Mouse (Mus musculus) neural tube, embryonic 15.5 days (tissue): ENCODE data around the gene Gm48552. TPM values are rescaled to one million over a fixed set of nuclear protein-coding genes. Genes with fewer than 3 reads are reported as not detected.

Experiments
- ATAC-seq: fragments of 200-750 bp; cut with Nextera tagmentation; 2 replicates; pipeline ENCODE4 v1.8.0; 2017; ENCODE audit warnings: mild to moderate bottlenecking, moderate TSS enrichment, moderate library complexity; ENCODE audit not compliant: low FRiP score
- H3K27ac ChIP-seq: fragments of 300-500 bp; sonication (generic); replicated peaks from 2 replicates; pipeline ENCODE4 v1.5.1; 2015; ENCODE audit warnings: mild to moderate bottlenecking, inconsistent platforms
- H3K27me3 ChIP-seq: fragments of 300-500 bp; sonication (generic); replicated peaks from 2 replicates; pipeline ENCODE4 v1.6.1; 2015; ENCODE audit warnings: inconsistent platforms
- H3K36me3 ChIP-seq: fragments of 300-500 bp; sonication (generic); 2 replicates; pipeline ENCODE4 v1.6.1; 2015; ENCODE audit warnings: inconsistent platforms
- H3K4me1 ChIP-seq: fragments of 300-500 bp; sonication (generic); 2 replicates; pipeline ENCODE4 v1.6.1; 2015; ENCODE audit warnings: inconsistent platforms
- H3K4me2 ChIP-seq: fragments of 300-500 bp; sonication (generic); 2 replicates; pipeline ENCODE4 v1.6.1; 2015; ENCODE audit warnings: inconsistent platforms, mild to moderate bottlenecking, moderate library complexity
- H3K4me3 ChIP-seq: fragments of 300-500 bp; sonication (generic); replicated peaks from 2 replicates; pipeline ENCODE4 v1.5.1; 2015; ENCODE audit warnings: mild to moderate bottlenecking, inconsistent platforms
- H3K9ac ChIP-seq: fragments of 300-500 bp; sonication (generic); replicated peaks from 2 replicates; pipeline ENCODE4 v1.6.1; 2015; ENCODE audit warnings: mild to moderate bottlenecking, inconsistent platforms
- H3K9me3 ChIP-seq: fragments of 300-500 bp; sonication (generic); replicated peaks from 2 replicates; pipeline ENCODE4 v1.6.1; 2016; ENCODE audit warnings: inconsistent platforms
- WGBS: fragments of 180-500 bp; shearing (Covaris S2); methylation state at CpG from one replicate; pipeline ENCODE4 v1.1.7; 2015; ENCODE audit warnings: mixed read lengths; 5-methylcytosine and 5-hydroxymethylcytosine counted together
- polyA plus RNA-seq: library from polyadenylated mRNA; unstranded; fragments of >200 nt; fragmentation: Nextera tagmentation; extraction: Ambion mirVana; gene quantifications from 2 replicates; pipeline ENCODE4 v1.2.1, GENCODE M21; 2015

The Gm48552 gene
- polyA plus RNA-seq, 1 experiment from 2014 or later, result 3.4 TPM

DNA sequence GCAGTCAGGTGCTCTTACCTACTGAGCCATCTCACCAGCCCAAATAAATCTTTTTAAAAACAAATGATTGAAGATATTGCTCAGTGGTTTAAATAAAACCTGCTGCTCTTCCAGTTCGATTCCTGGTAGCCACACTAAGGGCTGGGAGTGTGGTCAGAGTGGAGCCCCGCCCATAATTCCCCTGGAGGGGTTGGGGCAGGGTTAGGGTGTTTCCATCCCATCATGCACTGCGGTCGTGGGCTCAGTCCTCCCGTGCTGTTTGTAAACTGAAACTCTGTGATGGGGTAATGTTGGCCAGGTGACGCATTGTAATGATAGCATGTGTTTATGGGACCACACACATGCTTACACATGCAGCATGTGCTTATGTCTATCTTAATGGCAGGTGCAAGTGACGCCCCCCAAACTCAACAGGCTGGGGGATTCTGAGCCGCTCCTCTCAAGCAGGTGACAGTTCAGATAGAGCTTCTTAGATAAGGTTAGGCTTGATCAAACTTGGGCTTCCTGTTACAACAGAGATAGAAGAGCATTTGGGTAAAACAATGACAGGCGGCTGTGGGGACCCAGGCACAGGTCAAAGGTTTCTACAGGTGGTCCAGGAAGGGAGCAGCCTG lies 37.0 kb upstream of the Gm48552 start:
- peaks cover 11% of the 10 kb centered on the region for H3K27me3 ChIP-seq
- no peaks in the 10 kb centered on the region for H3K36me3 ChIP-seq
- H3K4me3 ChIP-seq, result no peak overlapping the region
- H3K9me3 ChIP-seq, result no peaks in the 10 kb centered on the region
- ATAC-seq, result no peak
- no peak overlapping the region for H3K4me2 ChIP-seq
- H3K4me1 ChIP-seq, result peaks cover 27% of the 10 kb centered on the region
- 25% methylated on average over 9 of the region's 9 CpGs for WGBS
- no peak overlapping the region for H3K9ac ChIP-seq
- no peak overlapping the region for H3K27ac ChIP-seq

GRCm38 (mm10) chr10:81354738-81355477 lies 33.9 kb upstream of the Gm48552 start:
- Histone ChIP-seq H3K4me1 (peaks cover 34% of the 10 kb centered on the region), H3K4me3 (no peak overlapping the region), H3K4me2 (no peak overlapping the region), H3K27ac (no peak overlapping the region), H3K36me3 (peaks cover under 1% of the 10 kb centered on the region; the same call in 1 of the 2 replicates), H3K9me3 (no peaks in the 10 kb centered on the region), H3K27me3 (no peaks in the 10 kb centered on the region), H3K9ac (no peak overlapping the region)
- 77% methylated on average over 9 of the region's 9 CpGs for WGBS
- ATAC-seq, result no peak

DNA sequence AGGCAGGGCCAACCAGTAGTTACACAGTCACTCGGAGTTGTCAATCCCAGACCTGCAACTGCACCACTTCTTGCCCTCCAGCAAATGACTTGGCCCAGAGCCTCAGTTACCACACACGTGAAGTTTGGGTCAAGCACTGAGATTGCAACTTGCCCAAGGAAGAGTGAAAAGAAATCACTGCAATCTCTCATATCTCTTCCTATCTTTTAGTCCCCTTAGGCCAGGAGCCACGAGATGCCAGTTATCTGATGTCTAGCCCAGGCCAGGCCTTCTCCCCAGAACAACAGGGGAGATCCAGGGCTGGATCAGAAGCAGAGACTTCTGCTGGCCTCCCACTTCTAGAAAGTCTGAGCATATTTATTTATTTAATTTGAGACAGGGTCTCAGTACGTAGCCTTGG lies 33.3 kb upstream of the Gm48552 start:
- no peak for ATAC-seq
- Histone ChIP-seq H3K27me3 (no peaks in the 10 kb centered on the region), H3K9ac (no peak overlapping the region), H3K4me1 (peaks cover 37% of the 10 kb centered on the region), H3K4me2 (no peak overlapping the region), H3K9me3 (no peaks in the 10 kb centered on the region), H3K4me3 (no peak overlapping the region), H3K36me3 (peaks cover 5% of the 10 kb centered on the region; the same call in 1 of the 2 replicates), H3K27ac (no peak overlapping the region)
- 94% methylated on average over 4 of the region's 4 CpGs for WGBS

DNA sequence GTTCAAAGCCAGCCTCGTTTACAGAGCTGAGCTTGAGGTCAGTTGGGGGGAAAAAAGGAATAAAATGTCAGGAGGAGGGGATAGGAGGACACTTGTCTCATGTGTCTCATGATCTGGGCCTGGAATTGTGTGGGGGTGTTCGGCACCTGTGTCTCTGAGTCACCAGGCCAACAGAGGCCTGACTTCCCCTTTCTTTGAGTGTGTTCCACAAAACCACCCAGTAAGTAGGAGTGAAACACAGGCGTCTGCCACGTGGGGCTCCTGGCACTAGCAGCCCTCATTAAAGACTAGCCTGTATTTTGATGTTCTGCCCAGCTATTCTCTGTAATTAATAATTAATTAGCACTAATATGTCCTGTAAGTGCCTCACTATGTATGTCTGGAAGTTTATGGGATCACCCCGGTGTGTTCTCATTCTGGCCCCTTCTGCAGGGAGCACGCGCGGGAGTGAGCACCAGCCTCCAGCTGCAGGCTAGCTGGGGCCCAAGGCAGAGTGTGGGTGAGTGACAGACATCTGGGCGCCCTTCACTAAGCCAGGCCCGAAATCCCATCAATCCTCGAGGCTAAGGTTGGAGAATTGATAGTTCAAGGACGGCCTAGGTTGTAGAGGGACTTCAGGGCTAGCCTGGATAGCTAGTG lies 32.3 kb upstream of the Gm48552 start:
- Histone ChIP-seq H3K27ac (peak overlapping the region; percentile 9; the same call in 1 of the 2 replicates), H3K9ac (peak overlapping the region; percentile 23; the same call in 1 of the 2 replicates), H3K36me3 (peaks cover 5% of the 10 kb centered on the region; the same call in 1 of the 2 replicates), H3K9me3 (no peaks in the 10 kb centered on the region), H3K4me1 (peaks cover 42% of the 10 kb centered on the region), H3K4me2 (peak overlapping the region; percentile 85), H3K4me3 (peak overlapping the region; percentile 73; the same call in 1 of the 2 replicates), H3K27me3 (no peaks in the 10 kb centered on the region)
- WGBS, result 54% methylated on average over 12 of the region's 12 CpGs
- ATAC-seq, result no peak

DNA sequence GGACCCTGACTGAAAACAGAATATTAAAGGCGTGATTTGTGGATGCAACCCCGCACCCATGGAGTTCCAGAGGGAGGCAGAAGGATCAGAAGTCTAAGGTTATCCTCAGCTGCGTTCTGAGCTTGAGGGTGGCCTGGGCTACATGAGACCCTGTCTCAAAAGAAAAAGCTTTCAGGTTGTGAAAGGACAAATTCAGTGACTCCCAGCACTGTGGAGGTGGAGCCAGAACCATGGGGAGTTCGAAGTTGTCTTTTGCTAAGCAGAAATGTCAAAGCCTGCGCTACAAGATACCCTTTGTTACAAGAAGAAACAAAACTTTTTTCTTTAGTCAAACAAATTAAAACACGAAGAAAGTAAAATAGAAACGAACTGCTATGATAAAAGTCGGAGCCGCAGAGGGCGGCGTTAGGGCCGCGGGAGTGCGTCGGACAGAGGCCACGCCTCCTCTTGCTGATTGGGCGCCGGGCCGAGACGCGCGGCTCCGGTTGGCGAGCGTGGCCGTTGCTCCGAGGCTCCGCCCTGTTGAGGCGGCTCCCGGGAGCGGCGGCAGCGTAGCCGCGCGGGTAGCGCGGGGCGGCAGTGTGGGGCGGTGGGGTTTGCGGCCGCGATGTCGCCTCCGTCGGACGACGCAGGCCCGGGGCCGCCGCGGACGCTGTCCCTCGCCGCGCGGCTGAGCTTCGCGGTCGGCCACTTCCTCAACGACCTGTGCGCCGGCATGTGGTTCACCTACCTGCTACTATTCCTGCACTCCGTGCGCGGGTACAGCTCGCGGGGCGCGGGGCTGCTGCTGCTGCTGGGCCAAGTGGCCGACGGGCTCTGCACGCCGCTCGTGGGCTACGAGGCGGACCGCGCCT lies 31.6 kb upstream of the Gm48552 start, which contains the start of gene Mfsd12:
TSS of gene Mfsd12 (plus strand) at position 501 of the 854 bp plus-strand sequence.
- H3K36me3 ChIP-seq, result peaks cover 7% of the 10 kb centered on the region; the same call in 1 of the 2 replicates
- H3K27ac ChIP-seq, result peak within 1 kb of the TSS; percentile 63
- H3K9ac ChIP-seq, result peak within 1 kb of the TSS; percentile 76
- no peaks in the 10 kb centered on the region for H3K9me3 ChIP-seq
- peak within 1 kb of the TSS; percentile 73 for H3K4me3 ChIP-seq
- WGBS, result 2% methylated on average over 64 of the region's 79 CpGs
- ATAC-seq, result peak; percentile 93
- H3K4me2 ChIP-seq, result peak within 1 kb of the TSS; percentile 85
- peaks cover 42% of the 10 kb centered on the region for H3K4me1 ChIP-seq
- no peaks in the 10 kb centered on the region for H3K27me3 ChIP-seq

DNA sequence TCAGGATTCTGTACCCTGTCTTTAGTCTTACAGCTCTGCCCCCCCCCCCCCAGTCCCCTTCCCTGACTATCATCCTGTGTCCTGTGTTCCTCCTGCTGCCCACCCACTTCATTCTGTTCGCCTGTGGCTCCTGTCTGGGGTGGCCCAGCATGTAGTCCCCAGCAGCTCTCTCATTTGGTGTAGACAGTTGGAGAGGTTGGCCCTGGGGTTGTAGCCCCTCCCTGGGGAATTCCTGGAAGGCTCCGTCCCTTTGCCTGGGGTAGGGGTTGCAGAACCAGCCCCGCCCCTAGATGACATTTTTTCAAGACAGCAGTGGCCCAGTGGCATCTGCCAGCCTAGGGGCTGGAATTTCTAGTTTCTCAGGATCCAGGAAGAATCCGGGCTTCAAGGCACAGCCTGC lies 30.6 kb upstream of the Gm48552 start:
- H3K27ac ChIP-seq, result no peak overlapping the region
- no peaks in the 10 kb centered on the region for H3K9me3 ChIP-seq
- H3K4me1 ChIP-seq, result peaks cover 42% of the 10 kb centered on the region
- 36% methylated on average over 4 of the region's 4 CpGs for WGBS
- H3K36me3 ChIP-seq, result peaks cover 15% of the 10 kb centered on the region; the same call in 1 of the 2 replicates
- H3K4me2 ChIP-seq, result peak overlapping the region; percentile 85
- H3K27me3 ChIP-seq, result peaks cover 8% of the 10 kb centered on the region
- no peak for ATAC-seq
- peak overlapping the region; percentile 76 for H3K9ac ChIP-seq
- peak overlapping the region; percentile 73 for H3K4me3 ChIP-seq

DNA sequence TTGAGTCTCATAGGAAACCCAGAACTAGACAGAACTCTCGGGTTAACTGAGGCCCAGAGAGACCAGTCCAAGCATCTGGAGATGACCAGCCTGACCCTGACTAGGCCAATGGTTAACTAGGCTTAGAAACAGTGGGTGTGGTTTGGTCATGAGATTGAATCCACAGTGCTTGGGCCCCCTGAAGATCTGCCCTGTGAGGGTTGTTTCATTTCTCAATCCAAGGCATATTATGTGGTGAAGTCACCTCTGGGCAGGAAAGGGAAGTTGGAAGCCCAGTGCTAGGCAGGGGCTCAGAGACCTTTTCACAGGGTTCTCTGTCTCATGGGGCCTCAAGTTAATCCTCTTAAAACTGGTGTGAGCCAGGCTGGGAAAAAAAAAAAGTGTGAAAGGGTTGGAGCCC lies 30.0 kb upstream of the Gm48552 start:
- Histone ChIP-seq H3K36me3 (peaks cover 15% of the 10 kb centered on the region; the same call in 1 of the 2 replicates), H3K9ac (no peak overlapping the region), H3K4me2 (peak overlapping the region; percentile 85), H3K27me3 (peaks cover 15% of the 10 kb centered on the region), H3K27ac (no peak overlapping the region), H3K9me3 (no peaks in the 10 kb centered on the region), H3K4me3 (0 out of 2 replicates have a peak overlapping the region, but pooled peaks have one; percentile 73), H3K4me1 (peaks cover 47% of the 10 kb centered on the region)
- WGBS, result 68% methylated on average over 1 of the region's 1 CpGs
- ATAC-seq, result no peak

DNA sequence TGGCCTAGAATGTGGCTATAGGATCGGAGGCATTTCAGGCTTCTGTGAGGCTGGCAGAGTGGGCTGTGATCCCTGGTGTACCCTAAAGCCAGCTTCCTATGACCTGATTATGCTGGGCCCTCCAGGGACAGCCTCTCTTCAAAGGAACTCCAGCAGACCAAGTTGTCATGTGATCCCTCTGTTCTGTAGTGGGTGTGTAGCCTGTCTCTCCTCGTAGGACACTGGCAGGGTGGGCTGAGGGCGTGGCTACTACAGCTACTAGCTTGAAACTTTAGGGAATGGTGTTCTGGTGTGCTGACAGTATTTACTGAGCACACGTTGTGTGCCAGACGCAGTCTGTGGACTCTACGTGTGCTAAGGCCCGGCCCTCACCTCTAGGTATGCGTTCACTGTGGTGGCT lies 28.1 kb upstream of the Gm48552 start:
- no peak overlapping the region for H3K27ac ChIP-seq
- no peak overlapping the region for H3K4me3 ChIP-seq
- no peak overlapping the region for H3K4me2 ChIP-seq
- 62% methylated on average over 8 of the region's 8 CpGs for WGBS
- H3K27me3 ChIP-seq, result peaks cover 31% of the 10 kb centered on the region
- peaks cover 62% of the 10 kb centered on the region for H3K4me1 ChIP-seq
- H3K9ac ChIP-seq, result no peak overlapping the region
- no peak for ATAC-seq
- H3K9me3 ChIP-seq, result no peaks in the 10 kb centered on the region
- H3K36me3 ChIP-seq, result peaks cover 15% of the 10 kb centered on the region; the same call in 1 of the 2 replicates

GRCm38 (mm10) chr10:81362336-81362949 lies 26.4 kb upstream of the Gm48552 start:
- Histone ChIP-seq H3K9ac (no peak overlapping the region), H3K9me3 (no peaks in the 10 kb centered on the region), H3K27ac (no peak overlapping the region), H3K36me3 (peaks cover 27% of the 10 kb centered on the region), H3K27me3 (peaks cover 31% of the 10 kb centered on the region), H3K4me3 (no peak overlapping the region), H3K4me2 (no peak overlapping the region), H3K4me1 (peaks cover 61% of the 10 kb centered on the region)
- no peak for ATAC-seq
- 84% methylated on average over 12 of the region's 12 CpGs for WGBS

GRCm38 (mm10) chr10:81363436-81364346 lies 25.1 kb upstream of the Gm48552 start:
- no peak overlapping the region for H3K27ac ChIP-seq
- peak overlapping the region; percentile 51 for H3K4me2 ChIP-seq
- peaks cover 31% of the 10 kb centered on the region for H3K27me3 ChIP-seq
- peak overlapping the region; percentile 24 for H3K4me3 ChIP-seq
- peak overlapping the region; percentile 36; the same call in 1 of the 2 replicates for H3K9ac ChIP-seq
- peaks cover 51% of the 10 kb centered on the region for H3K4me1 ChIP-seq
- WGBS, result 15% methylated on average over 54 of the region's 54 CpGs
- no peaks in the 10 kb centered on the region for H3K9me3 ChIP-seq
- H3K36me3 ChIP-seq, result peaks cover 39% of the 10 kb centered on the region
- no peak for ATAC-seq
